Mouse (Mus musculus) cerebellum, adult 9-10 months (tissue): ENCODE data around the gene Abcc9.

ENCODE experiments used
- DNase-seq: peaks from one replicate; pipeline ENCODE4 v3.0.0; 2022

Abcc9 gene

DNA sequence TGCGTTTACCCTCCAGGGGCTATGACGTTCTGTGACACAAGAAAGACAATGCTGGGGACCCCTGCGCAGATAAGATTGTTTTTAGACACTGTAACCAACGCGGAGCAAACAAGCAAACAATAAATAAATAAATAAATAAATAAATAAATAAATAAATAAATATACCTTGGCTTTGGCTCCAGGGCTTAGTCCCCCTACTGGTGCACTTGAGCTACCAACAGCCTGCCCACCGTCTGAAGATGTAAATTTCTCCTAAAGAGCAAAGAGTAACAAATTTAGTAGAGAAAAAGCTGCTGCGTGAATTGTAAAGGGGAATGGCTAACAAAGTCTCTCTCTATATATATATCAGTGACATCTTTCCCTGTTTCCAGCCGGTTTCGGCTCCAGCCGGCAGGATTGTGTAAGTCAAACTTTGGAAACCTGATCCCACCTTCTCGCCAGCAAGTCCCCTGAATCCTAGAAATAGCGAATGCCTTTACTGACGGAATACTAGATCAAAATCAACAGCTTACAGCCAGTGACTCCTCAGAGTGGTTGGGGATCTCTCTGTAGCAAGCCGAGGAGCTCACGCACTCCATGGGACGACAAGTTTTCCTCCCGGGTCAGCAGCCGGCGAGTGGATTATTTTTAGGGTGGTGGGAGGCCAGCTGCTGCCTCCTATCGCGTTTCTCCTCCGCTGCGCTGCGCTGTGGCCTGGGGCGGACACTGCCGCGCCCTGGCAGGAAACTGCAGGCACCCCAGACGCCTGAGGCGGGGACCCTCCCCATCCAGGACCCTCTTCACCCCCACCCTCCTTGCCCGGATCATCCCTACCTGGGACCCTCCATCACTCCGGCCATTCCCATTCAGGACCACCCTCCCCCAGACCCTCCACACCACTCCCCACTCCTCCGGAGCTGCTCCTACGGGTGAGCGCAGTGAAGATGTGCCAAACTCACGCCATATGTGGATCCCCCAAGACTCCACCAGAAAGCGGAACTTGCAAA is at the start of gene Abcc9:
Abcc9 (minus strand) TSS at position 664 of the 986 bp plus-strand sequence.
- DNase-seq, result no peak

DNA sequence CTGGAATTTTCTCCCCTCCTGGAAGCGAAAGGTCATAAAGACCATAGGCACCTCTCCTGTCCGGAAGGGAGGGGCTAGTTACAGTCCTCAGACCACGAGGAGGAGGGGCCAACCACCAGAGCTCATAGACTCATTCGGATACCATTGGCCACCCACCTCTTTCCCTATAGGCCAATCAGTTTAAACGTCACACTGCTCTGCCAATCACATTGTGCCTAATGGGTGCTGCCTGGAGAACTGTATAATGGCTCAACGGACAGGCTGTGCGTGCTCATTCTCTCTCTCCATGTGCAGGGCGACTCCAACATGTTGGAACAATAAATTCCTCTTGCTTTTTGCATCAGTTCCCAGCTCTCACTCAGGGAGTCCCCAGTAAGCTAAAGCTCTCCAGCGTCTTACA is 49.2 kb upstream of the Abcc9 start:
- no peak for DNase-seq

DNA sequence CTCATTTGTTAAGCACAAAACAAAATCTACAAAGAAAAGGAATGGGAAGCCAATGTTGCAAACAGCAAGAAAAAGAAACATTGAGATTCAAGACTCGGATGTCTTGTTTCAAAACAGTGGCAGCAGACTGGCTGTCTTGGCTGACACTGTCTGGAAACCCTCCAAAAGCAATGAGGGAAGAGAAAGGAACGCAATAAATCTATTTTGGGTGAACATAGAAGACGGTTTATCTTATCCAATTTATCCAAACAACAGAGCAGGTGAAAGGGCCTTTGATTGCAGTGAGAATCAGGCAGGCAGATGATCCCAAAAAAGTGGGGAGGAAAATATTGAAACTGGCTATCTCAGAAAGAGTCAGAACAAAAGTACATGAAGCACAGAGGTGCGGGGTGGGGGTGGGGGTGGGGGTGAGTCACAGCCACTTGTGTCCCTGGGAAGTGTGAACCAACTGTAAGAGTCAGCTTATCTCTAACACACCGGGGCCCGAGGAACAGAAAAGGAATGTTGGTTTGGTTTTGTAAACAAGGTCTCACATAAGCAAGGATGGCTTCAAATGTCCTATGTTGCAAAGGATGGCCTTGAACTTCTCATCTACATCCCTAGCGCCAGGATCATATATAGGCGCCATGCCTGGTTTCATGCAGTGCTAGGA is 46.1 kb upstream of the Abcc9 start:
- DNase-seq, result no peak

DNA sequence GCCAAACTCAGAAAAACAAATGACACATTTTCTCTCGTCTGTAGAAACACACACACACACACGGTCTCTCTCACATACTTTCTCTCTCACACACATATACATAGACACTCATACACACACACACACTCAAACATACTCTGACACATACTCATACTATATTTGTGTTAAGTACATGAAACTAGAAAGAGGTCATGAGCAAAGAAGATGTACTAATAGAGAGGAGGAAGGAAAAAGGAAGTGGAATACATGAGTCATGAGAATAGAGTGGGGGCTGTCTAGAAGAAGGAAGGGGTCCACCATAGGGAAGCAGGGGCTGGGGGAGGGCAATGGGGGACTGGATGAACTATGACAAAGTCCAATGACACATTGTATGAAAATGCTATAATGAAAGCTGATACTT is 45.0 kb upstream of the Abcc9 start:
- DNase-seq, result no peak

DNA sequence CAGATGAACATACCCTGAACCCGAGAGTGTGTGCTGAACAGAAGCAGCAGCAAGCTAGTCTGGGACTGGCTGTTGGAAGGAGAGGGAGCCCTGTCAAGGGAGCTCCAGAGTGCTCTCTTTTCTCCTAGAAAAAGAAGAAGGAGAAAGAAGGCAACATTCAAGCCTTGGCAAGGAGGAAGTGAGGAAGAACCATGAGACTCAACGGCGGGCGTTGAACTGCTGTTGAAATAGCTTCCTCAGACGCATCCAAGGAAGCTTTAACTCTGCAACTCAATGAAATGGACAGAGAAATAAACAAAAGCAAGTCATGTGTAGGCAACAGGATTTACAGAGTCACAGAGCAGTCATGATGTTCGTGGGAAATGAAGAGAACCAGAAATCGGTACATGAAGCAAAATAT is 44.6 kb upstream of the Abcc9 start:
- no peak for DNase-seq

DNA sequence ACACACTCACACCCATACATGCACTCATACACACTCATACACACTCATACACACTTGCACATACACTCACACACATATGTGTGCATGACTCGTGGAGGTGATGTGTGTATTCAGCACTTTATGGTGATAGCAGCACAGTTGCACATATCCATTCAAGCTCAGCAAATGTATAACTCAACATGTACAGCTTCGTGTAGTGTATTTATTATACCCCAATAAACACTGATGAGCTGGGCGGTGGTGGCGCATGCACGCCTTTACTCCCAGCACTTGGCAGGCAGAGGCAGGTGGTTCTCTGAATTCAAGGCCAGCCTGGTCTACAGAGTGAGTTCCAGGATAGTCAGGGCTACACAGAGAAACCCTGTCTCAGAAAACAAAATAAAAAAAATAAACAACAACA is 43.4 kb upstream of the Abcc9 start:
- DNase-seq, result no peak

DNA sequence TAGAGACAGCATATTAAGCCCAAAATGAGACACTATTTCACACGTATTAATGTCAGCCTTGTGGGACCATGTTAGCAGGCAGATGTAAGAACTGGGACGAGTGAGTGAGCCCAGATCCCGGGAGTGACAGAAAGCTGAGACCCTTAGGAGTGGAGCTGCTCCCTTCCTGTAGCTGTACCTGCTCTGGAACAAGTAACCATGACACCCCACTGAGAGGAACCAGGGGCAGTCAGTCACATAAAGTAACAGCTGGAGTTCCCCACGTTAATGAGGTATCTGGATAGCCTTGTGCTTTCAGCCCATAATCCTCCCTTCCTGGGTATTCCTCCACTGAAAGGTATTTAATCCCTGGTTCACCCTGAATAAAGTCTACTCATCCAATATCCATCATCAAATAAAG is 41.1 kb upstream of the Abcc9 start:
- DNase-seq, result no peak

DNA sequence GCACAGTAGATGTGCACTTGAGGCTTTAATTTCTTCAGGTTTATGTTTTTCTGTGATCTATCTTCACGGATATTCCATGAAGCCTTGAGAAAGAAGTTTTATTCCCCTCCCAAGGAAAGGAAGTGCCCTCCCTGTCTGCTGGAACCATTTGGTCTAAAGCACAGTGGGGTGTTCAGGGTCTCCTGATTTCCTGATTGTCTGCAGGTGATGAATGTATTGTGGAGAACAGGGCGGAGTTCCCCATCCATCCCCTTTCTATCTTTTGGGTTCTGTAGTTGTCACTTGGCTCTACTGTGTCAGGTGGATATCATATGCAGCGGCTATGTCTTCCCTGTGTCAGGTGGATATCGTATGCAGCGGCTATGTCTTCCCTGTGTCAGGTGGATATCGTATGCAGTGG is 39.6 kb upstream of the Abcc9 start:
- DNase-seq, result no peak

DNA sequence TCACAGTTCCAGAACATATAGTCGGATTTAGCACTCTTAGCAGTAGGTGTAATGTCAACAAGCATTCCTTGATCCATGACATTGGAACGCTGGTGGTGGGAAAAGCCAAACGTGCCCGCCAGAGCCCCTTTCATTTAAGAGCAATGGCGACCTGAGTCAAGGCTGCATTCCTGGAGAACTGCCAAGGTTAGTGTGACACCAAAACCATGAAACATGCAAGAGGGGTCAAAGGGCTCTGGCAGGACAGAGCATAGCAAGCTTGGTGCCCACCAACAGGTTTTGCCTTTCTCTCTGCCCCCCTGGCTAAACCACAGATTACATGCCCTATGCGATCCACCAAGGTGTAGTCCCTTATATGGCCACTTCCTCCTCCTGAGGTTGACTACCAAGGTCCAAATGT is 36.5 kb upstream of the Abcc9 start:
- DNase-seq, result no peak

DNA sequence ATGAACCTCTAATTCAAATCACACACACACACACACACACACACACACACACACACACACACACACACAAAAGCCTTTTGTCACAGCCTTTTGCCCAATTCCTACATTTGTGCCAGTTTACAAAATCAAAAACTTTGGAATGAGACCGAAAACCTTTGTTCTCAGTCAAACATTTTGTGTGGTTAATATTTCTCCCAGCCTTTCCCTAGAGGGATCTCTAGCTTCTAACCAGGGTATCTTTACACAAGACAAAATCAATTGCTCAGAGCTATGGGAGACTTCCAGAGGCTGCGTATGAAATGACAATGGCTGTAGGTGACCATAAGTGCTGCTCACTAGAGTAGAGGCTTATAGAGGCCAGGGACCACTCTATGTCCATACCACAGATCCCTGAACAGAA is 36.1 kb upstream of the Abcc9 start:
- no peak for DNase-seq

DNA sequence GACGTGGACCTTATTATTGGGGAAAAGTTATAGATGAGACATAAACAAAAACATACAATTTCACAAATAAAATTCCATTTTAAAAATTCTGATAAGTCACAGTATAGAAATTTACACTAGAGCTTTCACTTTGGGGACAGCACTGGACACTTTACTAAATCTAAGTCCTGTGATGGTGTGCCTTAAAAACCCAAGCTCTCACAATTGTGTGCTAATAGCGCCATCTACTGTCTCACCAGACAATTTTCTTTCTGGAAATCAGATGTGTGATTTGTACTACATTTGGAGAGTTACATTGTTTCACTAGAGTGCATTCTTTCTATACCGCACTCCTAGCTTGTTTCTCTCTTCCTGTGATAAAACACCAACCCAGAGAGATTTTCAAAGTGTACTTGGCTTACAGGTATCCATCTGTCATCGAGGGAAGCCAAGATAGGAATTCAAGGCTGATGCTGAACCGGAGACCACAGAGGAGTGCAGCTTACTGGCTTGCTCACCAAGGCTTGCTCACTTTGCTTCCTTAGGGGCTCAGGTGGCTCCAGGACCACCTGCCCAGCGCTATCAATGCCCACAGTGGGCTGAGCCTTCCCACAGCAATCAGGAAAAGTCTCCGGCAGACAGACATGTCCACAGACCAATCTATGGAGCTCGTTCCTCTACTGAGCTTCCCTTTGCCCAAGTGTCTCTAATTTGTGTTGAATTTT is 33.3 kb upstream of the Abcc9 start:
- peak; percentile 33 for DNase-seq

DNA sequence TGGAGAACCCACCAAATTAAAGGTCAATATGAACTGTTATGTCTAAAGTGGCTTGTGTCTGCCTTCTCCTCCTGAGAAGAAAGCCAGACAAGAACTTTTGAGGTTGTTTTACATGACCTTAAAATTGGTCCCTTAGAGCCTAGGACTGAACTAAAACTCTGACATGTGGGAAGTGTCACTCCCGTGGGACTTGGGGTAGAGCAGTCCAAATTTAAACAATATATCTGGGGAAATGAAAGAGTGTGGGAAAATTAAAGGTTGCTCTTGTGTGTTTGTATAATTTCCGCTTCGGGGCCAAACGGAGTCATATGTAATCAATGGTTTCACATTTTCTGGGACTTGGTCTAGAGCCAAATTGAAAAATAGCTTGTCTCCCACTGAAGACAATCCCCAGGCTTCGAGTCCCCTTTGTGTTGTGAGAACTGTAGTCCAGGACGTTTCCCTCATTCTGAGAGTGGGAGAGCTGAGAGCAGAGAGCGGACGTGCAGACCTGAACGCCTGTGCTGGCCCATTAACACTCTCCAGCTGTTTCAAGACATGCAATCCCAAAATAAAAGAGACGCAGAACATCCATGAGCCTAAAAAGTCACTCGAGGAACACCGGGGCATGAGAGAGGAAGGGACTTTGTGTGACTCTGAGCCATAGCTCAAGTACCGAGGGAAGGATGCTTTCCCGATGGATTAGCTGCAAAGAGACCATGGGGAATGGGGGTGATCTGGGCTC is 30.6 kb upstream of the Abcc9 start:
- DNase-seq, result no peak

DNA sequence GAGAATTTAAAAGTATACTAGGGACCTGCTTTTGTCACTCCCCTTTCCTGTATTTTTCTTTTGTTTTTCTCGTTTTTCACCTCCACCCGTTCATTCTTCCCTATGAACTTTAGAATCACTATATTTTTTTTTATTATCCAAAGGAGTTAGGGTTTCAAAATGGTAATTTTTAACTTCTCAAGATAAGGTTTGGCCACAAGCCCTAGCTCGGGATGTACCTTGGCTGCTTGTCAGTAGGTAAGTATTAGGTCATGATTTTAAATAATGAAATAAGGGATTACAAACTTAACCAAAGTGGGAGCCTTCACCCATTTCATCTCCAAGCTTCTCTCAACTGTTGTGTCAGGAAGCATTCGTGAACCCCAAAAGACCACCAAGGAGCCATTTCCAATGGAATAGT is 23.9 kb upstream of the Abcc9 start:
- no peak for DNase-seq

DNA sequence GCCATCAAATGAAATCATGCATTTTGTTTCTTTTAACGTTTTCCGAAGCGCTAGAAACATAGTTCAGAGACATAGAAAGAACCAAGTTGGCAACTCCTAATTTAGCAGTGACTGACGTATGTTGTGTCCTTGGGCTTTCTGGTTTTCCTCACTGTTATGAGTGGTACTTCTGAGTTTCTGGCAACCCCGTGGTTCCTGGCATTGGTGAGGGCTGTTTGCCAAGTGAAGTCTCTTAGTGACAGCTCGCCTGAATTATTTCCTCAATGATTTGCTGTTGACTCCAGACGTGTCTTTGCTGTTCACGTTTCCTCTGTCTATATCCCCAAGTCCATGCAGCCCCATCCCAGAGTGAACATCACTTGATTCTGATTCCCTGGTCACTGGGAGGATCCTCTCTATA is 19.6 kb upstream of the Abcc9 start:
- DNase-seq, result no peak

DNA sequence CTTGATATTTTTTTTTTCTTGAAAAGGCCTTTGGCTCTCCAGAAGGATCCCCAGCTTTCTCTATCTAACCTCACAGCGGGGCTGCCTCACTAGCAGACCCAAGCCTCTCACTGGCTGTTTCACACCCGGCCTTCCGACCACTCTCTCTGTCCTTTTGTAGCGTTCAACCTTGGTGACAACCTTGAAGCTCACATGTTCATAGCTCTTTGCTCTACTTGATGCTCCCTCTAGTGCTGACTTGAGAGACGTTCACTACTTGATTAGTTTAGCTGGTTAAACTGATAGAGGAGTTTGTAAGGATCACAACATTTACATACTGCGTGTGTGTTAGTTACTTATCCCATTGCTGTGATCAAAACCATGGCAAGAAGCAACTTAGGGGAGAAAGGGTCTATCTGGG is 18.5 kb upstream of the Abcc9 start:
- no peak for DNase-seq

DNA sequence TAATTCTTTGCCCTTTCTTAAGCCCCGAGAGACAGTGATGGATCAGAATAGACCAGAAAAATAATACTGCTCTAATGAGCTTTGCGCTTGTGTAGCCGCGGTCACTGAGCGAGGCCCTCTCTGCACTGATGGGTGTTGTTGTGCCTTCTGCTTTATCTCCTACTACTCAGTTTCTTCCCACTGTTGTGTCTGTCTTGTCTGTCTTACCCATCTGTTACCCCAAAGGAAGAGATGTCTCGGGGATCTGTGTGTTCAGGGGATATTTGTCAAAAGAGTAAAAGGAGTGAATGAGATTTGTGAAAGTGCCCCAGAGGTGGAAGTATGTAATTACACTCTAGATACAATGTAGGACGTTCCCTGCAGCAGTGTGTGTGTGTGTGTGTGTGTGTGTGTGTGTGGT is 16.1 kb upstream of the Abcc9 start:
- no peak for DNase-seq

DNA sequence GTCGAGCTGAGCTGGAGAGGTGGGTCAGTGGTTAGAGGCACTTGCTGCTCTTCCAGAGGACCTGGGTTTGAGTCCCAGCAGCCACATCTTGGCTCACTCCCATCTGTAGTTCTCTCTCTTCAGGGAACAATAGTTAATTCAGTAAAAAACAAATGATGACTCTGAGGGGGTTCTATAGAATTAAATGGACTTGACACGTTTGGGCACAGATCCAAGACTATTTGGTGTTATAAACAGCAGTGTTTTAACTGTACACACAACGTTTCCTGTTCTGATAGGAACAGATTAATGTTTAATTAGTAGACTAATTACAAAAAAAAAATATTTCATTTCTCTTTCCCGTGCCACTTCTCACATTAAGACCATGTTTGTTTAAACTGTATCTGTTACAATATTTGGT is 15.1 kb upstream of the Abcc9 start:
- no peak for DNase-seq

DNA sequence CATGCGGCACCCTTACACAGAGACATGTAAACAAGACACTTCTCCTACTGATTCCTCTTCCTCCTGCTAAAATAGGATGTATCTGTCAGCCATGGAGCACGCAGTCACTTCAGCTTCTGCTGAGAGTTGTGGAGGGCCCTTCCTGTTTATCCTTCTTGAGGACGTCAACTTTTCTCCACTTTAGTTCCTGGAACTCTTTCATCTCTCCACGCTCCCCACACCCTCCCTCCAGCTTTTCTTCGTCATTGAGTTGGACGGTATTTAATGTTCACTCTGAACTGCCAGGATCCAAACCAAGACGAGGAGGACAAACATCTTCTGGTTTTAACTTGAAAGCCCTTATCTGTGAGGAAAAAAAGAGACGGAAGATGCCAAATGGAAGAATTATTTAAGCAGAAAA is 12.9 kb upstream of the Abcc9 start:
- no peak for DNase-seq

DNA sequence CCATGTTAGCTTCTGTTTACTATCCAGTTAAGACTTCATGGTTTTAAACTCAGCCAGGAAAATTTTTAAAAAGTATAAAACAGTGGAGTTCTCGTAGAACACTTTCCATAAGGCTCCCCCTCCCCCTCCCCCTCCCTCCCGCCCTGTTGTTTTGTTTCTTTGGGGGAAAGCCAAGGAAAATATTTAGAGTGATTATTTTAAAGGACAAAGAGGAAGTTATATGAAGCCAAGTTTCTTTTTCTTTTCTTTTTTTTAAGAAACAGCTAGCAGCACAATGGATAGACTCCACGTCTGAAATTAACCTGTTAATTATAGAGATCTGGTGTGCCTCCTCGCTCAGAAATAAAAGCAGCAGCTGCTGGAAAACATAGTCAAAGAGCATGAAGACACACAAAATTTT is 9.0 kb upstream of the Abcc9 start:
- no peak for DNase-seq

DNA sequence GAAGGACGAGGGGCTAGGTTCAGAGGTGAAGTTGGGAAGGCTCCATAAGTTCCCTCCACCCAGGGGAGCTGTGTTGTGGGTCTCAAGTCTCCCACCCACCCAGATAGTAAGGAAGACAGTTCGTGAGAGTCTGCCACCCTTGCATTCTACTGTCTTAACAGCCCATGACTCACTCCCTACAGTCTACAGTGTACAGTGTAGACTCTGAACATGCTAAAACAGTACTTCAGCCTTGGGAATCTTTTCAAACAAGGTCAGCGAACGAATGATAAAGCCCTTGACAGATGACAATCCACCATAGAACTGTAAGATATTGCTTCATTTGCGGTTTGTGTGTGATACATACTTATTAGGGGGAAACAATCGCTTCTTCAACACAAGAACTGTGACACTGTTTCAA is 8.6 kb upstream of the Abcc9 start:
- no peak for DNase-seq

DNA sequence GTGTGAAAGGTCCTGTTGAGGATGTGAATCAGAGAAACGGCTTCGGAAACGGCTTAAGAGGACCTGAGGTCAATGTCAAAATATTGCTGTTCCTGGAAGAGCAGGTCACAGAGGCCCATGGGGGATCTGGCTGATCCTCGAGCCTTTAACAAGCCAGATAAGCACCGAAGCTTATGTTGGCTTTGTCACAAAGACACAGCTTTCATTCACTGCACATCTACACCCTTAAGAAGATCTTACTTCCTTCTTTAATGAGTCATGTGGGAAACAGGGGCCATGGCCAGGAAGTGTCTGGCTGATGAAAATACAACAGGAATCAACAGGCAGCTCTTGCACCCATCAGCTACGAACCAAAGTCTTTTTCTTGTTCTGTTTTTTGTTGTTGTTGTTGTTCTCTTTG is 6.3 kb upstream of the Abcc9 start:
- DNase-seq, result no peak

DNA sequence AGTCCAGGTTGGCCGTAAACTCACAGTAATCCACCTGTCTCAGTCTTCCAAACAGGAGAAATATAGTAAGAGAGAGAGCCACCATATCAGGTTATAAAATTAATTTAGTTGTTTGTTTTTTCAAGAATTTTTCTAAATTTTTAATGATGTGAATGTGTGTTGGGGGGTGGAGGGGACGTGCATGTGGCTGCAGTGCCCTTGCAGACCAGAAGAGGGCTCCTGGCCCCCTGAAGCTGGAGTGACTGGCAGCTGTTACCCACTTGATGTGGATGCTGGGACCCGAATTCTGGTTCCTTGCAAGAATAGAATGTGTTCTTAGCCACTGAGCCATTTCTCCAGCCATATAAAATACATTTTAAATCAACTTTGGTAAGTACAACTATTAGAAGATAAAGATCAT is 4.6 kb upstream of the Abcc9 start:
- no peak for DNase-seq

DNA sequence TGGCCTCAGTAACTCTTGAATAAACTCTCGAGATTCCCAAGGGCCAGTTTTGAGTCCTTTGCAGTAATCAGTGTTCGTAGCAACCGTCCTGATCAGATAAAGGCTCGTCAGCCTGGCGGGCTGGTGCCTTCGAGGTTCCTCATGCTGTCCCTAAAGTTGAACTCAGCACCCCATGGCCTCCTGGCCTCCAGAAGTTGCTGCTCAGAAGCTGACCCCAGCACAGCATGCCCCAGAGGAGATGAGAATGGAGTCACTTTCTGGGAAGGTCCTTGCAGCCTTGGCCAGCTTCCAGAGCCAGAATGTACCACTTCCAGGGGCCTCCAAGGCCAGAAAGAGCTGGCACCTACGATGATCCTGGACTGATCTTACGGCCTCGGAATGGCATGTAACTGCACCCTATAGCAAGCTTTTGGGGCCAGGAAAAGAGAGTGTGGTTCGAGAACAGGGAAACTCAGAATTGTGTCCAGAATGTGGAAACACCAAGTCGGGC is 1.4 kb upstream of the Abcc9 start:
- no peak for DNase-seq
